Mouse (Mus musculus): Measurements from ENCODE around the gene Sh3bp1. TPM values are rescaled to one million over a fixed set of nuclear protein-coding genes. Genes with fewer than 3 reads are reported as not detected.
"Not testable (repeated sequence)": the region's sequence is repeated elsewhere in the genome, so short reads cannot be mapped to it uniquely, and the experiment has no call there.

Sh3bp1 gene
- polyA plus RNA-seq, 1 experiment from 2014 or later, result 14.2 TPM

DNA sequence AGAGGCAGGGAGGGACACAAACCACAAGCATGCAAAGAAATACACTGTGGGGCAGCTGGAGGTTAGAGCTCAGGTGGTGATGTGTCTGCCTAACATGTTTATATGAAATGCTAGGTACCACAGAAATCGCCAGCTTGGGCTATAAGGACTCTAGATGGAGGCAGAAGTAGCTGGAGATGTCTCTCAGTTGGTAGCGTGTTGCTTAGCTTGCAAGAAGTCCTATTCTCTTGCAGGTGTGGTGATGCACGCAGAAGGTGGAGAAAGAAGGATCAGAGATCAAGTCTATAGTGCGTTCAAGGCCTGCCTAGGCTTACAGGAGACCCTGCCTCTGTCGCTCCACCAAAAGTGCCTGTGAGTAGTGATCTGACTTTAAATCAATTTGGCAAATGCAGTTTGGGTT, 24.0 kb upstream of the Sh3bp1 start:
- no peaks in the 10 kb centered on the region for H3K27me3 ChIP-seq (ENCODE audit: control insufficient read depth, insufficient read depth, low read depth, low read length)
- H3K36me3 ChIP-seq (ENCODE audit: control insufficient read depth, insufficient read depth), result no peaks in the 10 kb centered on the region
- H3K9ac ChIP-seq (ENCODE audit: low read depth, low read length), result peak overlapping the region; percentile 88
- no peaks in the 10 kb centered on the region for H3K9me3 ChIP-seq (replicated peaks; ENCODE audit: control insufficient read depth, low read length)
- H3K4me1 ChIP-seq (ENCODE audit: control insufficient read depth, low read depth, low read length), result peaks cover 25% of the 10 kb centered on the region
- peak overlapping the region; percentile 96; the same call in 1 of the 2 replicates for H3K27ac ChIP-seq (ENCODE audit: low read length)
- H3K4me2 ChIP-seq (ENCODE audit: low read depth, low read length), result no peak overlapping the region; the same call in 1 of the 2 replicates
- no peak overlapping the region for H3K4me3 ChIP-seq (ENCODE audit: low read depth, low read length)
- ATAC-seq (ENCODE audit: low read depth), result no peak
- 80% methylated on average over 5 of the region's 5 CpGs for WGBS (ENCODE audit: insufficient replicate concordance)

DNA sequence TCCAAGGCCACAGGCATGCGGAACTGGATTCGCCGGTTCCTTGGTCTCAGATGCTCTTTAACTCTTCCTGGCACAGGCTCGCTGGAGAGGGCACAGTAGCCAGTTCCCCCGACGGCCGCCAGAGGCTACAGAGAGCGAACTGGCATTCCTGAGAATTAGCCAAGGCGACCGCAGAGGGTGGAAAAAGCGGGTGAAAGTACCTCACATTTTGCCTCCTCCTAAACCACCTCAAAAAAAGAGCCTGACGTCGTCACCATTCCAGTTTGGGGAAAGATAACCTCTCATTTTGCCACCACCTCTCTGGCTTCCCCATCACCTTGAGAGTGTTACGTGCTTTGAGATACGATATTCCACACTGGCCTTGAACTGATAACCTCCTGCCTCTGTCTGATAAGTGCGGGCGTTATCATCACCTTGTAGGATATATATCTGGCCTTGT, 23.3 kb upstream of the Sh3bp1 start:
- H3K4me1 ChIP-seq (ENCODE audit: control insufficient read depth, low read depth, low read length), result peaks cover 25% of the 10 kb centered on the region
- H3K27ac ChIP-seq (ENCODE audit: low read length), result peak overlapping the region; percentile 96
- H3K36me3 ChIP-seq (ENCODE audit: control insufficient read depth, insufficient read depth), result no peaks in the 10 kb centered on the region
- peak overlapping the region; percentile 88 for H3K9ac ChIP-seq (ENCODE audit: low read depth, low read length)
- no peaks in the 10 kb centered on the region for H3K9me3 ChIP-seq (replicated peaks; ENCODE audit: control insufficient read depth, low read length)
- H3K27me3 ChIP-seq (ENCODE audit: control insufficient read depth, insufficient read depth, low read depth, low read length), result no peaks in the 10 kb centered on the region
- peak; percentile 33; the same call in 1 of the 2 replicates for ATAC-seq (ENCODE audit: low read depth)
- WGBS (ENCODE audit: insufficient replicate concordance), result 0% methylated on average over 17 of the region's 17 CpGs
- peak overlapping the region; percentile 89 for H3K4me3 ChIP-seq (ENCODE audit: low read depth, low read length)
- peak overlapping the region; percentile 93 for H3K4me2 ChIP-seq (ENCODE audit: low read depth, low read length)

DNA sequence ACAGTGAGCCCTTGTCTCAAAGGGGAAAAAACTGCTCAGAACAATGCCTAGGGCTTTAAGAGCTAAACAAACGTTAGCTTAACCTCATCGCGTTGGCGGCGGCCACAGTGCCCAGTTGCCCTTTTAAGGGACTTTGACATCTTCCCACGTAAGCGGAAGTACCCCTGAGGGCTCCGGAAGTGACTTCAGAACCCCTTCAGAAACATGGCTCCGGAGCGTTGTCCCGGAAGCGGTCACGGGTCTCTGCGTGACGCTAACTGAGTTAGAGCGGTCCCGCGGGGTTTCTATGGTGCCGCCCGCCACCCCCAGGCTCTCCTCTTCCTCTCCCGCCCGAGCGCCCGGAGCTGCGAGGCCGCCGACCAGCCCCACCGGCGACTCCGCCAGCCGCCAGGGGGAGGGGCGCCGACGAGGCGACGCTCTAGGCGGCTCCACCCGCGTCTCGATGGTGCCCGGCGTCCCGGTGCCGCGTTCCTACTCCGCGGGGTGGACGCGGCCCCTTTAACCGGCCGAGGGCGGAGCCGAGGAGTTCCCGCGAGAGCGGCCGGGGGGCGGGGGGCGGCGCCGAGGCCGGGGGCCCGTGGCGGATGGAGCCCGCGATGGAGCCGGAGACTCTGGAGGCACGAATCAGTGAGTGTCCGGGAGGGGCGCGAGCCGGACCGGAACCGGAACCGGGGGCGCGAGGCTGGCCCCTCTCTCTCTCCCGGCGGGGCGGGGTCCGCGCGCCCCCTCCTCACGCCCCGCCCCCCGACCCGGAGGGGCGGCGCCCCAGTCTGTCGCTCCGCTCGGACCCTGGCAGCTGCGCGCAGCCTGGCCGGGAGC, 22.4 kb upstream of the Sh3bp1 start, which contains the start of gene Gga1:
Gga1 (plus strand) TSS at position 200 of the 819 bp plus-strand sequence.
- Histone ChIP-seq H3K4me1 (ENCODE audit: control insufficient read depth, low read depth, low read length) (peaks cover 25% of the 10 kb centered on the region), H3K9ac (ENCODE audit: low read depth, low read length) (peak within 1 kb of the TSS; percentile 88), H3K4me3 (ENCODE audit: low read depth, low read length) (peak within 1 kb of the TSS; percentile 89), H3K36me3 (ENCODE audit: control insufficient read depth, insufficient read depth) (no peaks in the 10 kb centered on the region; the same call in none of the 2 replicates), H3K27me3 (ENCODE audit: control insufficient read depth, insufficient read depth, low read depth, low read length) (no peaks in the 10 kb centered on the region), H3K4me2 (ENCODE audit: low read depth, low read length) (peak within 1 kb of the TSS; percentile 93), H3K27ac (ENCODE audit: low read length) (peak within 1 kb of the TSS; percentile 96), H3K9me3 (replicated peaks; ENCODE audit: control insufficient read depth, low read length) (no peaks in the 10 kb centered on the region)
- under 1% methylated on average over 75 of the region's 95 CpGs for WGBS (ENCODE audit: insufficient replicate concordance)
- peak; percentile 90 for ATAC-seq (ENCODE audit: low read depth)

DNA sequence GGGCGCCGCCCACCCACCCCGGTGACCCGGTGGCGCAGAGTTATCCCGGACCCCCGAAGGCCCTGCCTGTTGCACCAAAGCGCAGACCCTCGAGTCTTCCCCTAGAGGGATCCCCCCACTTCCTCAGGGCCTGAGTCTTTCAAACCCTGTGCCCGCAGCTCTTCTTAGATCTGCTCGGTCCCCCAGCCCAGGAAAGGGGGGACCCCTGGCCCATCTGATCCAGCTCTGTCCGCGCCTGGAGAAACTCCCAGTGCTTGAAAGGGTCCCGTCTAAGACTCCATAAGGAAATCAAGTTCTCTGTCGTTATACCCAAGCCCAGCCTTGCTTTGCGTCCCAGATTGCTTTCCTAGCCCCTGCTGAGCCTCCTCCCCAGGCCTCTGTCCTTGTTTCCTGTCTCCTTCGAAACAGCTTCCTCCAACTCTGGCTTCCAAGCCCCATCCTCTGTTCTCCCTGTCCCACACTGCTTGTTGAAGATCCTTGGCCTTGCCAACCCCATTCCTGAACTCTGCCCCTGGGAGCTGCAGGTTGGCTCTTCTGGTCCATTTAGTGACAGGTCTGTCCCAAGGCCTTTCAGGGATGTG, 21.7 kb upstream of the Sh3bp1 start:
- peak overlapping the region; percentile 96 for H3K27ac ChIP-seq (ENCODE audit: low read length)
- H3K4me3 ChIP-seq (ENCODE audit: low read depth, low read length), result peak overlapping the region; percentile 89
- H3K4me1 ChIP-seq (ENCODE audit: control insufficient read depth, low read depth, low read length), result peaks cover 25% of the 10 kb centered on the region
- ATAC-seq (ENCODE audit: low read depth), result no peak
- peak overlapping the region; percentile 93 for H3K4me2 ChIP-seq (ENCODE audit: low read depth, low read length)
- peak overlapping the region; percentile 88 for H3K9ac ChIP-seq (ENCODE audit: low read depth, low read length)
- no peaks in the 10 kb centered on the region for H3K9me3 ChIP-seq (replicated peaks; ENCODE audit: control insufficient read depth, low read length)
- under 1% methylated on average over 17 of the region's 17 CpGs for WGBS (ENCODE audit: insufficient replicate concordance)
- peaks cover 6% of the 10 kb centered on the region for H3K36me3 ChIP-seq (ENCODE audit: control insufficient read depth, insufficient read depth)
- no peaks in the 10 kb centered on the region for H3K27me3 ChIP-seq (ENCODE audit: control insufficient read depth, insufficient read depth, low read depth, low read length)

DNA sequence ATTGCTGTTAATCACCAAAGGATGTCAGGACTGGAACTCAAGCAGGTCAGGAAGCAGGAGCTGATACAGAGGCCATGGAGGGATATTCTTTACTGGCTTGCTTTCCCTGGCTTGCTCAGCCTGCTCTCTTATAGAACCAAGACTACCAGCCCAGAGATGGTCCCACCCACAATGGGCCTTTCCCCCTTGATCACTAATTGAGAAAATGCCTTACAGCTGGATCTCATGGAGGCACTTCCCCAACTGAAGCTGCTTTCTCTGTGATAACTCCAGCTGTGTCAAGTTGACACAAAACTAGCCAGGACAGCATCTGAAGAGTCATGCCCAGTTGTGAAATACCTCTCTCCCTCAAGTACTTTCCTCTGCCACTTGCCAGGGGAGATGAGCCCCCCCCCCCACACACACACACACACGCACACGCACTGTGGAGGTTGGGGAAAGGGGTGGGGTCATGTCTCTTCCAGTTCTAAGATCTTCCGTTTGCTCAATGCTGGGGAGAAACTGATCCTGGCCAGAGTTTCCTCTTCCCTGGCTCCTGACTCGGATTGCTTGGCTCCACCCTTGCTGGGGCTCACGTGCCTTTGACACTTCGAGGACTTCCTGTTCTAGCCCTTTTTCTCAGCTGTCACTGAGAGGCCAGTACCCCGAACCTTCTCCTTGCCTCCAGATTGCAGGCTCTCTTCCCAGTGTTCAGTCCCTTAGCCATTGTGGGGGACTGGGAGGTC, 20.6 kb upstream of the Sh3bp1 start:
- not testable (repeated sequence) for H3K9me3 ChIP-seq (replicated peaks; ENCODE audit: control insufficient read depth, low read length); H3K4me3 ChIP-seq (ENCODE audit: low read depth, low read length); H3K9ac ChIP-seq (ENCODE audit: low read depth, low read length); ATAC-seq (ENCODE audit: low read depth); H3K27me3 ChIP-seq (ENCODE audit: control insufficient read depth, insufficient read depth, low read depth, low read length)
- peak overlapping the region; percentile 93; the same call in 1 of the 2 replicates for H3K4me2 ChIP-seq (ENCODE audit: low read depth, low read length)
- H3K4me1 ChIP-seq (ENCODE audit: control insufficient read depth, low read depth, low read length), result peaks cover 25% of the 10 kb centered on the region
- H3K27ac ChIP-seq (ENCODE audit: low read length), result peak overlapping the region; percentile 11; the same call in 1 of the 2 replicates
- peaks cover 15% of the 10 kb centered on the region for H3K36me3 ChIP-seq (ENCODE audit: control insufficient read depth, insufficient read depth)
- 29% methylated on average over 7 of the region's 7 CpGs for WGBS (ENCODE audit: insufficient replicate concordance)

- no peak overlapping the region for H3K4me3 ChIP-seq (ENCODE audit: low read depth, low read length)
- H3K27me3 ChIP-seq (ENCODE audit: control insufficient read depth, insufficient read depth, low read depth, low read length), result no peaks in the 10 kb centered on the region
- H3K36me3 ChIP-seq (ENCODE audit: control insufficient read depth, insufficient read depth), result peaks cover 18% of the 10 kb centered on the region
- H3K27ac ChIP-seq (ENCODE audit: low read length), result no peak overlapping the region
- H3K9me3 ChIP-seq (replicated peaks; ENCODE audit: control insufficient read depth, low read length), result no peaks in the 10 kb centered on the region
- 84% methylated on average over 8 of the region's 8 CpGs for WGBS (ENCODE audit: insufficient replicate concordance)
- H3K9ac ChIP-seq (ENCODE audit: low read depth, low read length), result no peak overlapping the region
- H3K4me2 ChIP-seq (ENCODE audit: low read depth, low read length), result no peak overlapping the region
- ATAC-seq (ENCODE audit: low read depth), result no peak
- peaks cover 25% of the 10 kb centered on the region for H3K4me1 ChIP-seq (ENCODE audit: control insufficient read depth, low read depth, low read length)
These were observed 19.1 kb upstream of the Sh3bp1 start for GRCm38 (mm10) chr15:78880432-78880831.

- Histone ChIP-seq H3K4me2 (ENCODE audit: low read depth, low read length) (no peak overlapping the region), H3K9me3 (replicated peaks; ENCODE audit: control insufficient read depth, low read length) (no peaks in the 10 kb centered on the region), H3K4me1 (ENCODE audit: control insufficient read depth, low read depth, low read length) (peaks cover 13% of the 10 kb centered on the region), H3K36me3 (ENCODE audit: control insufficient read depth, insufficient read depth) (peaks cover 26% of the 10 kb centered on the region), H3K27ac (ENCODE audit: low read length) (no peak overlapping the region), H3K27me3 (ENCODE audit: control insufficient read depth, insufficient read depth, low read depth, low read length) (no peaks in the 10 kb centered on the region), H3K9ac (ENCODE audit: low read depth, low read length) (no peak overlapping the region), H3K4me3 (ENCODE audit: low read depth, low read length) (no peak overlapping the region)
- 77% methylated on average over 3 of the region's 3 CpGs for WGBS (ENCODE audit: insufficient replicate concordance)
- ATAC-seq (ENCODE audit: low read depth), result no peak
These were observed 17.7 kb upstream of the Sh3bp1 start for GRCm38 (mm10) chr15:78881828-78882227.

- Histone ChIP-seq H3K9ac (ENCODE audit: low read depth, low read length) (peak overlapping the region; percentile 1; the same call in 1 of the 2 replicates), H3K4me3 (ENCODE audit: low read depth, low read length) (no peak overlapping the region), H3K36me3 (ENCODE audit: control insufficient read depth, insufficient read depth) (peaks cover 18% of the 10 kb centered on the region), H3K4me1 (ENCODE audit: control insufficient read depth, low read depth, low read length) (peaks cover 32% of the 10 kb centered on the region), H3K27me3 (ENCODE audit: control insufficient read depth, insufficient read depth, low read depth, low read length) (no peaks in the 10 kb centered on the region), H3K27ac (ENCODE audit: low read length) (no peak overlapping the region), H3K4me2 (ENCODE audit: low read depth, low read length) (no peak overlapping the region), H3K9me3 (replicated peaks; ENCODE audit: control insufficient read depth, low read length) (no peaks in the 10 kb centered on the region)
- WGBS (ENCODE audit: insufficient replicate concordance), result 36% methylated on average over 13 of the region's 13 CpGs
- peak; percentile 49; the same call in 1 of the 2 replicates for ATAC-seq (ENCODE audit: low read depth)
These were observed 10.1 kb upstream of the Sh3bp1 start for GRCm38 (mm10) chr15:78889401-78889853.
